Mouse (Mus musculus) intestine, postnatal 0 days (tissue): ENCODE results near the gene Cep152. TPM values are rescaled to one million over a fixed set of nuclear protein-coding genes. Genes with fewer than 3 reads are reported as not detected.

Experiments used
- ATAC-seq: fragments of 200-750 bp; cut with Nextera tagmentation; 2 replicates; pipeline ENCODE4 v1.8.0; 2017; ENCODE audit warnings: mild to moderate bottlenecking, moderate TSS enrichment, moderate library complexity
- H3K27ac ChIP-seq: fragments of 300-500 bp; sonication (generic); 2 replicates; pipeline ENCODE4 v1.5.1; 2014; ENCODE audit warnings: mild to moderate bottlenecking, low read depth, low read length, moderate library complexity
- H3K27me3 ChIP-seq: fragments of 300-500 bp; sonication (generic); replicated peaks from 2 replicates; pipeline ENCODE4 v1.6.1; 2014; ENCODE audit warnings: low read length, mixed read lengths; ENCODE audit not compliant: control insufficient read depth, insufficient read depth
- H3K36me3 ChIP-seq: fragments of 300-500 bp; sonication (generic); 2 replicates; pipeline ENCODE4 v1.6.1; 2014; ENCODE audit warnings: mild to moderate bottlenecking, moderate library complexity; ENCODE audit not compliant: control insufficient read depth, insufficient read depth
- H3K4me1 ChIP-seq: fragments of 300-500 bp; sonication (generic); replicated peaks from 2 replicates; pipeline ENCODE4 v1.6.1; 2014; ENCODE audit warnings: antibody characterized with exemption, low read length, mixed read lengths; ENCODE audit not compliant: control insufficient read depth, insufficient read depth
- H3K4me2 ChIP-seq: fragments of 300-500 bp; sonication (generic); replicated peaks from 2 replicates; pipeline ENCODE4 v1.6.1; 2014; ENCODE audit warnings: low read depth, mild to moderate bottlenecking, moderate library complexity
- H3K4me3 ChIP-seq: fragments of 300-500 bp; sonication (generic); 2 replicates; pipeline ENCODE4 v1.5.1; 2014; ENCODE audit warnings: low read depth, low read length
- H3K9ac ChIP-seq: fragments of 300-500 bp; sonication (generic); 2 replicates; pipeline ENCODE4 v1.6.1; 2014; ENCODE audit warnings: mild to moderate bottlenecking, low read depth, low read length
- H3K9me3 ChIP-seq: fragments of 300-500 bp; sonication (generic); 2 replicates; pipeline ENCODE4 v1.6.1; 2016; ENCODE audit warnings: mixed run types; ENCODE audit not compliant: control insufficient read depth
- CTCF ChIP-seq: sonication (generic); IDR thresholded peaks from 2 replicates; pipeline ENCODE4 v1.5.1; 2016; ENCODE audit warnings: low read depth, mild to moderate bottlenecking, control low read depth, antibody characterized with exemption, moderate library complexity
- WGBS: fragments of 180-500 bp; shearing (Covaris S2); extraction: QIAGEN DNeasy Blood & Tissue Kit; methylation state at CpG from one replicate; pipeline ENCODE4 v1.1.7; 2014; 5-methylcytosine and 5-hydroxymethylcytosine counted together
- polyA plus RNA-seq: library from polyadenylated mRNA; unstranded; fragments of >200 nt; fragmentation: Nextera tagmentation; extraction: Ambion mirVana; gene quantifications from 2 replicates; pipeline ENCODE4 v1.2.1, GENCODE M21; 2015

The Cep152 gene
- polyA plus RNA-seq, 1 experiment from 2014 or later = 0.98 TPM

- Histone ChIP-seq H3K9ac (no peak overlapping the region), H3K36me3 (peaks cover 6% of the 10 kb centered on the region; the same call in 1 of the 2 replicates), H3K4me1 (no peaks in the 10 kb centered on the region), H3K4me3 (no peak overlapping the region), H3K9me3 (no peaks in the 10 kb centered on the region), H3K4me2 (no peak overlapping the region), H3K27ac (no peak overlapping the region), H3K27me3 (no peaks in the 10 kb centered on the region)
- TF ChIP-seq CTCF = no peak
- ATAC-seq = no peak
- 84% methylated on average over 19 of the region's 19 CpGs for WGBS
These were observed 66.0 kb downstream of the Cep152 start for GRCm38 (mm10) chr2:125558634-125559589.

DNA sequence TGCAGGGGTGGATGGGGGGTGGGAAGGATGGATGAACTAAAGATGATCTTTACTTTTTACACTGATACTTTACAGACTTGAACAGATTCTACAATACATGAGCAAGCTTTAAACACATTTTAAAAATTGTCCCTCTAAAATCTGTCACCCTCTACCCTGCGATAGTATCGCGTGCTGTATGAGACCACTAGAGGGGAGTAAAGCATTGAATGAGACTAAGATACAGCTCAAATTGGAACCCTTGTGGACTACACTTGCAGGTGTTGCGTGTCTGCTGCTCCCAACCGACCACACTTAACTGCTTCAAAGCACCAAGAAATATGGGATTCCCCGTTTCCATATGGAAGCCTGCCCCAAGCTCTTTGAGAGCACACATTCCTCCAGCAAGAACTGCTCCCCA lies 69.1 kb downstream of the Cep152 start:
- no peak overlapping the region for H3K4me2 ChIP-seq
- H3K4me3 ChIP-seq = no peak overlapping the region
- no peaks in the 10 kb centered on the region for H3K4me1 ChIP-seq
- no peak for ATAC-seq
- no peaks in the 10 kb centered on the region for H3K36me3 ChIP-seq
- H3K9ac ChIP-seq = no peak overlapping the region
- no peaks in the 10 kb centered on the region for H3K27me3 ChIP-seq
- WGBS = 78% methylated on average over 6 of the region's 6 CpGs
- TF ChIP-seq CTCF = peak; percentile 36
- H3K9me3 ChIP-seq = no peaks in the 10 kb centered on the region
- H3K27ac ChIP-seq = no peak overlapping the region

GRCm38 (mm10) chr2:125548806-125549578 lies 75.9 kb downstream of the Cep152 start:
- Histone ChIP-seq H3K27me3 (no peaks in the 10 kb centered on the region), H3K27ac (no peak overlapping the region), H3K4me1 (no peaks in the 10 kb centered on the region), H3K9me3 (no peaks in the 10 kb centered on the region), H3K9ac (no peak overlapping the region), H3K4me3 (no peak overlapping the region), H3K4me2 (no peak overlapping the region), H3K36me3 (no peaks in the 10 kb centered on the region)
- 39% methylated on average over 1 of the region's 1 CpGs for WGBS
- no peak for TF ChIP-seq CTCF
- no peak for ATAC-seq

DNA sequence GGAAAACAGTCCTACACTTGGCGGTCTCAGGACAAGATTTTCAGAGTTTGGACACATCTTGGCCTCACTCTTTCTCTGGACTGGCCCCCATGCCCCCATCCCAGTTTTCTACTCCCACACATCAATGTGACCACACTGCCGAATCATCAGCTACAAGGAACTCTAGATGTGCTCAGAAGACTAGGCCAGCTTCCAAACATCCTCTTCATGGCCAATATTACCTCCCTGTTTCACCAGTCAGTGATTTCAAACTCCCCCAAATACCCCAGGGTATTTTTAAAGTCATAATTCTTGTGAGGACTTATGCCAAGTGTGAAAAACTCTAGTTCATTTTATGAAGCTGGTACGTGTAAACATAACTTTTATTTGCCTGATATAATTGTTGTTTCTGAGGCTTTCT lies 79.9 kb downstream of the Cep152 start:
- H3K4me2 ChIP-seq = no peak overlapping the region
- no peaks in the 10 kb centered on the region for H3K36me3 ChIP-seq
- TF ChIP-seq CTCF = no peak
- no peak for ATAC-seq
- H3K27me3 ChIP-seq = no peaks in the 10 kb centered on the region
- H3K9ac ChIP-seq = no peak overlapping the region
- WGBS = 89% methylated on average over 3 of the region's 3 CpGs
- H3K9me3 ChIP-seq = no peaks in the 10 kb centered on the region
- no peak overlapping the region for H3K27ac ChIP-seq
- no peaks in the 10 kb centered on the region for H3K4me1 ChIP-seq
- H3K4me3 ChIP-seq = no peak overlapping the region

DNA sequence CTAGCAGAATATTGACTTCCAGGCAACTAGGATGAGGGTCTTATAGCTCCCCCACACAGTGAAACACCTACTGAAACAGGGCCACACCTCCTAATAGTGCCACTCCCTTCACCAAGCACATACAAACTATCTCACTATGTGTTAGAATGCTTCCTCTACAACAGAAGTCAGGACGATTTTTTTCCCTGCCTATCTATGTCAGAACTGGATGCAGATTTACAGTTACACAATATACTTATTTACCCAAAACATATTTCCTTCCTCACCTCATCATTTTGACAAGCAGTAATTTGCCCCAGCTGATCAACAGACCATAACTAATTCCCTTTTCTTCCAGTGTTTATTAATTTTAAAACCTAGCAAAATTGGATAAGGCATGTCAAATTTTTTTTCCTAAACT lies 81.3 kb downstream of the Cep152 start:
- Histone ChIP-seq H3K36me3 (no peaks in the 10 kb centered on the region), H3K27me3 (no peaks in the 10 kb centered on the region), H3K27ac (no peak overlapping the region), H3K9me3 (no peaks in the 10 kb centered on the region), H3K4me3 (no peak overlapping the region), H3K4me1 (no peaks in the 10 kb centered on the region), H3K4me2 (no peak overlapping the region), H3K9ac (no peak overlapping the region)
- WGBS = 59% methylated on average over 1 of the region's 1 CpGs
- ATAC-seq = no peak
- no peak for TF ChIP-seq CTCF

GRCm38 (mm10) chr2:125541451-125541850 lies 83.5 kb downstream of the Cep152 start:
- H3K9me3 ChIP-seq = no peaks in the 10 kb centered on the region
- no peak for ATAC-seq
- WGBS = 66% methylated on average over 7 of the region's 7 CpGs
- no peaks in the 10 kb centered on the region for H3K36me3 ChIP-seq
- H3K27me3 ChIP-seq = no peaks in the 10 kb centered on the region
- no peaks in the 10 kb centered on the region for H3K4me1 ChIP-seq
- no peak overlapping the region for H3K27ac ChIP-seq
- H3K4me3 ChIP-seq = no peak overlapping the region
- no peak overlapping the region for H3K9ac ChIP-seq
- no peak overlapping the region for H3K4me2 ChIP-seq
- TF ChIP-seq CTCF = no peak
